Mouse (Mus musculus): ENCODE data around the gene AC134908.4. TPM values are rescaled to one million over a fixed set of nuclear protein-coding genes. Genes with fewer than 3 reads are reported as not detected.

The AC134908.4 gene
- polyA plus RNA-seq (2014; fragmentation: Illumina TruSeq; extraction: RNeasy Lipid Tissue Mini Kit (QIAGEN cat#74804); ENCODE audit: insufficient read depth, low read depth, low replicate concordance): not detected

GRCm38 (mm10) chr17:25795609-25796092, at the start of gene AC134908.4:
Gene AC134908.4 (minus strand): TSS chr17:25795659.

DNA sequence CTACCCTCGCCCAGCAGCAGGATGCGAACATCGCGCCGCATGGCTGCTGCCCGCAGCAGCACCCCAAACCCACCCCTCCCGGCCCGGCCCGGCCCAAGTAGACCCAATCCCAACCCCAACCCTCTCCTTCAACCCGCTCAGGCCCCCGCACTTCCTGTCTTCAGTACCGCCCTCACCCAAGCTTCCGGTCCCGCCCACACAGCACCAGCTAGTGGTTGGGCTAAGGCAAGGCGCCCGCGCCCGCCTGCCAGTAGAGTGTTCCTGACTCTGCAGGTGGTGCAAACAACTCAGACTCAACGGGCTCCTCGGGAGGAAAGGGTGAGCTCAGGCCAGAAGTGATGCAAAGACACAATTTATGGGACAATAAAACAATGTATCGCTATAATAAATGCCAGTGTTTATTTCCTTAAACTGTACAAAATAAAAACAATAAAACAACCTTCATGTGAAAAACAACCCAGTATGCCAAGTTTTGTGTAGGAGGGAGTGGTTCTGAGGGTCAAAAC, 49.0 kb upstream of the AC134908.4 start, which contains the start of gene Rhot2:
Rhot2 (minus strand) TSS at position 456 of the 506 bp plus-strand sequence.

DNA sequence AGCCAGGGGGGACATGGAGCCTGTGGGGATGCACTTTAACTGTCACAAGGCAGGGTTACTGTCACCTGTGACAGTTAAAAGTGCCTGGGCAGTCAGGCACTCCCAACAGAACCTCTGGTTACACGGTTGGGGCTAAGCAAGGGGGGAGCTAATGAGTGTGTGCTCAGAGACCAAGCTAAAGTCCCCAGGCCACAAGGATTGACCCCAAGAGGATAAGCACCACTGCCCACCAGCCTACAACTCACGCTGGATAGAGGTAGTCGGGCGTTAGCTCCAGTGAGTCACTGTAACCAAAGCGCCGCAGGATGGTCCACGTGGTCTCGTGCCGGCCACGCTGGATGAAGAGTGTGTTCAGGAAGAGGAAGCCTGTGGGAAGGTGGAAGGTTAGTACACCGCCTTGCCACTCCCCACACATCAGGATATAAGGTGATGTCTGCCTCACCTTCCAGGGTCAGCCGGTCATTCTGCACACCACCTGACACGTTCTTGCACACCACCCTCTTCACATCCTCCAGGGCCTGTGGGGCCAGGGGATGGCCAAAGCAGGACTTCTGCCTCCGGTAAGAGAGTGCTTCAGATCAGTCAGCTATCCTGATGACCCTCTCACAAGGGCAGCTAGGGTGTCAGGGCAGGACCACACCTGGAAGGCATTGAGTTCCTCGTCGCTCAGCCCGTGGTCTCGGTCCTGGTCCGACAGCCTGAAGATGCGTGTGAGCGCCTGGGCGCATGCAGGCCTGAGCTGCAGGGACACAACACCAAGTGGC, 45.8 kb upstream of the AC134908.4 start, which contains the start of gene Gm20683:
Gm20683 (minus strand) TSS at position 647 of the 764 bp plus-strand sequence.

DNA sequence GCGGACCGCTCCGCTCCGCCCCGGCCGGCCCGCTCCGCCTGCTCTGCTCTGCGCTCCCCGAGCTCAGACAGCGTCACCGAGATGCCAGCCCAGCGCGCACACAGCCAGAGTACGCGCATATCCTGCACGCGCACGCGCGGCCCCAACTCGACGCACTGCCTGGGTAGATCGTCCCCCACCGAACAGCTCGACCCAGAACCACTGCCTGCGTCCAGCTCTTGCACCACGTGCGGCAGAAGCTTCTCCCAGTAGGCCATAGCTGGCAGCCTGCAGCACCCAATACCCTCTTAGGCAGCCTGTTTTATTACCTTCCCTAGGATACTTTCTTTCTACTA, 41.6 kb upstream of the AC134908.4 start, which contains the start of gene Rhbdl1:
Rhbdl1 (minus strand) TSS at position 220 of the 335 bp plus-strand sequence.

DNA sequence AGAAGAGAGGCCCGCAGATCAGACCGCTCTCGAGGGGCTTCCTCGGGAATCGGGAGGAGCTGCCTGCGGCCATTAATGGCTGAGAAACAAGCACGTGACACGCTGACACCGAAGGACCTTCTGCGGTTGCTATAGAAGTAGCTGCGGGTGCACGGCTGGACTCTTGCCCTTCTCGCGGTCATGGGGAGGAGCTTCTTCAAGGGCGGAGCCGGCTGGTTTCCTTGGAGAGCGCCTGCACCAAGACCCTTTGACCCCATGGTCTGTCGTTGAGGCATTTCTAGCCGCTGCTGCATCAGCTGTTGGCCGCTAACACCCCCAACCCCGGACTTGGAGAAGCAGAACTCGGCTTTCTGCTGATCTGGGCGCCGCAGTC, 37.8 kb upstream of the AC134908.4 start, which contains the start of gene Stub1:
Stub1 (minus strand) TSS at position 114 of the 373 bp plus-strand sequence.

DNA sequence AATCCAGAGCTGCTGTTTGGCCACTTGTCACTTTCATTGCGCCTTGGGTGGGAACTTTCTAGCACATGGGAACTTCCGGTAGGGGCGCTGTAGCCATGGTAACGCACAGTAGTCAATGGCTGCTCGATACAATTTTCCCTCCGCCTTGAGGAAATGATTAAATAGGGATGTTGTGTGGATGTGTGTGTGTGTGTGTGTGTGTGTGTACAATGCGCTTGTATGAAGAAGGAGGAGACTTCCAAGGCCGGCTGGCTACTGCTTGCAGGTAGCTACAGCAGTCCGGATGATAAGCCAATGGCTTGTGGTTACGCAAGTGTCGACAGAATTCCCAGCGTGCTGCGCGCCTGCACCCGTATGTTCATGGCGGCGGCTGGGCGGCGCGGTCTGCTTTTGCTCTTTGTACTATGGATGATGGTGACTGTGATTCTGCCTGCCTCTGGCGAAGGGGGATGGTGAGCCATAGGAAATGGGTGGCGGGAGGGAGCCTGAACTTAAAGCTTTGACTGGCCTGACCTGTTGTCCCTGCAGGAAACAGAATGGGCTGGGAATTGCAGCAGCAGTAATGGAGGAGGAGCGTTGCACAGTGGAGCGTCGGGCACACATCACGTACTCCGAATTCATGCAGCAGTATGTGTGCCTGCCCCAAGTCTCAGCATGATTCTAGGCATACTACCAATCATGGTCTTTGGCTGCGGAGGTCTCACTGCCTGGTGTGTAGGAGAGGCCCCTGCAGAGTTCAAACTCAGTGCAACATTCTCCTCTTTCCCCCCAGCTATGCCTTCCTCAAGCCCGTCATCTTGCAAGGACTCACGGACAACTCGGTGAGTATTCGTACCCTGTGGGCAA, 33.5 kb upstream of the AC134908.4 start, which contains the start of gene Jmjd8:
Jmjd8 (plus strand) TSS at position 156 of the 846 bp plus-strand sequence.

DNA sequence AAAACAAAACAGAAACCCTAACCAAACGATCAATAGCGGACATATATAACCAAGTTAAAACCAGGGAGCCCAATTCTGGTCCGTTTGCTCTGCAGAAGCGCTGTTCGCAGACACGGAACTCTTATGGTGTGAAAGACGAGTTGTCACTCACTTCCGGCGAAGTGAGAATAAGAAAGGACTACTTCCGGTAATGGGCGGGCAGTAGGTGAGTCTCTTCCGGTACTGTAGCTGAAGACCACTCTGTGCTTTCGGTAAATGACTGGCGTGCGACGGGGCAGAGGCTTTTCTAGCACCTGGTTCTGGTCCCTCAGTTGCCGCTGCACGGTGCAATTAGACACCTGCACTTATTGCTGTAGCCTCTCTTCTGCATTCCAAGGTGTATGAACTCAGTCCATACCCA, 28.0 kb upstream of the AC134908.4 start, which contains the start of gene Wdr24:
Wdr24 (plus strand) TSS at position 176 of the 400 bp plus-strand sequence.

DNA sequence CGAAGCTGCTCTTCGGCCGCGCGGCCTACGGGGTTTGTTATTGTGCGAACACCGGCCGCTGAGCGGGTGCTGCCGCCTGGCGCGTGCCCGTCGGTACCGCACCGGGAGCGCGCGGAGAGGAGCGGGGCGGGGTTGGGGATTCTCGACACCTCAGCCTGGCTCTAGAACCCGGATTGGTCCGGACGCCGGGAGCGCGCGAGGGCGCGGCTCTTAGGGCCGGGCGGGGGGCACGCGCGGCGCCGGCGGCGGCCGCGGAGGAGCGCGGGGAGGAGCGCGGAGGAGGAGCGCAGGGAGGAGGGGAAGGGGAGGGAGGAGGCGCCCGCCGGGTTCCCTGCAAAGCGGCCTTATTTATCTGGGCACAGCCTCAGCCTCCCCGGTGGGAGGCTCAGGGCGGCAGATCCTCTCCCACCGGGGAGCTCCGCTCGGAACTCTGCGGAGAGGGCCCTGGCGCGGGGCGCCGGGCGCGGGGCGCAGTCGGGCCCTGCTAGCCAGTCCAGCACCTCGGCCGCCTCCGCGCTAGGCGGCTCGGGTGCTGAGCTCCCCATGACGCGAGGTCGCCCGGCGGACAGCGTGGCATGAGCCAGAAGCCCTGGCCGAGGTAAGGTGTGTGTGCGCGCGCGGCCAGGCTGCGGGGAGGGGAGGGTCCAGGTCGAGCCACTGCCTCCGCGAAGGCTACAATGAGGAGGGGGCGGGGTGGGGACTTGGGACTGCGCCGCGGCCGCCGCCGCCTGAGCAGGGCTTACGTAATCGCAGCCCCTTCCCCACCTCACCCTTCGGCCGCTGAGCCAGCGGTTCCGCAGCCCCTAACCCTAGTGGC, 13.5 kb upstream of the AC134908.4 start, which contains the start of gene Fbxl16:
Fbxl16 (plus strand) TSS at position 297 of the 817 bp plus-strand sequence.

DNA sequence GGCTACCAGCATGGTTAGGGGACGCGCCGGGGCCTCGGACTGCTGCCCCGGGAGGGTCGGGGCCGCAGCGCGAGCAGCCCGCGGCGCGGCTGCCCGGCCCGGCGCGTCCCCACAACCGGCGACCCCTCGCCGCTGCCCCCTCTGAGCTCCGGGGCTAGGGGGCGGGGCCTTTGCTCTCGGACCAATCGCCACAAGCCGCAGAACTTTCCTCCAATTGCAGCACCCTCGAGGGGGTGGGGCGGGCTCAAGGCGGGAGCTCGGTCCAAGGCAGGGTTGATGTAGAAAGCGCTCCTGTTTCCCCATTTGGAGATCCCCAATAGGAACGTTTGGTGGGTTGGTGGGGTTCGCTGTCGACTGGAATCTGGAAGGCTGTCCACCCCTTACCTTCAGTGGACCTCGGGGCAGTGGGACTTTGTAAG, 1.5 kb upstream of the AC134908.4 start, which contains the start of gene Metrn:
Metrn (minus strand) TSS at position 186 of the 419 bp plus-strand sequence.

GRCm38 (mm10) chr17:25792615-25793014, 2.8 kb downstream of the AC134908.4 start, which contains the start of gene Fam173a:
Gene Fam173a (minus strand): TSS chr17:25792901.

DNA sequence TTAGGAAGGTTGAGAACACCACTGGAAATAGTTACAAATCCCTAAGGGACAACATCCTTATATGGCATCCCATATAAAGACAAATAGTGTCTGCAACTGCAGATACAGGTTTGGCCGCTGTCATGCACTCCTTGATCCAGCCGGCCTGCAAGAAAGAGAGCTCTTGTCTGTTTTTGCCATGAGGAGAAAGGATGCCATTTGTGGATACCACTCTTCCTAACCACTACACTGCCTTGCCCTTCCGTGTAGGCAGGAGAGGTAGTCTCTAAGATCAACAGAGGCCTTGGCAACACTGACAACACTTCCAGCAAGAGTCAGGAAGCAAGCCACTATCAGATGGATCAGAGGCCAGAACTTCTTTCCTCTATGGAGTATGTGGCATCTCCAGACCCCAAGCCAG, 9.2 kb downstream of the AC134908.4 start, which contains the start of gene Ccdc78:
Ccdc78 (plus strand) TSS at position 301 of the 400 bp plus-strand sequence.

DNA sequence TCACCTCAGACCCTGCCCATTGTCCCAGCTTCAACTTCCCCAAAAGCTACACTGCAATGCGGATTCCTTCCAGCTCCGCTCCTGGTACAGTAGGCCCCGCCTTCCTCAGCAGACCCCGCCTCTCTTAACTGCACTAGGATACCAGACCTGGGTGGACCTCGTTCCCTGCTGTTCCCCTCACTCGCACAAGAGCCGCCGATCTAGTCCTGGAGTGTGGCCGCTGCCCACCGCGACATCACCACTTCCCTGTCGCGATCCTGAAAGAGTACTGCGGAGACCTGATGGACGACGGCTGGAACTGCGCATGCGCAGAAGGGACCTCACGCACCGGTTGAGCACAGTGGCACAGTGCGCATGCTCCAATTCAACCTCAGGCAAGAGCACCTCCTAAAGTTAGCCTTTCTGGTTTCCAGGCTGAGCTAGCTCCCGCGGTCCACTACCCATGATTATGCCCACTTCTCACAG, 10.1 kb downstream of the AC134908.4 start, which contains the start of gene Haghl:
Haghl (minus strand) TSS at position 393 of the 465 bp plus-strand sequence.

DNA sequence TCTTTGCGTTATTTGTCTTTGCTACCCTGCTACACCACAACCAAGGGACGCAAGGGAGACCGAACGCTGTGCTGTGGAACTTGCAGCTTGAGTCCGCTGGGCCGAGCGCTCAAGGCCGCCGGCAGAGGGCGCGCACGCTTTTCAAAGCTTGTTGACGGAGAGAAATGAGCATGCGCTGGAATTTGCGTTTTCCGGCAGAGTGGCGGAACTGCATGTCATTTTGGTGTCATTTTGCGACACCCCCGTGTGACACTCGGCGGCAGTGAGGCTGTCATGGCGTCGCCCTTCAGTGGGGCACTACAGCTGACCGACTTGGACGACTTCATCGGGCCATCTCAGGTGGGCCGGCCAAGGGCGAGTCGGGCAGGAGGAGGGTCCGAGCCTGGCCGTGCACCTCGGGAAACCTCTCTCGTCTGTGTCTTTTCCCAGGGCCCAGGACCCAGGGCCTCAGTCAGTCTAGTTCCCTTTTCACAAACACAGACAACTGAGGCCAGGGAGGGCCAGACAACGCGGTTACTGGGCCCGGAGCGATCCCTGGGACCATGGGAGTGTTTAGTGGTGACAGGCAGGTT, 21.8 kb downstream of the AC134908.4 start, which contains the start of gene Narfl:
Narfl (plus strand) TSS at position 228 of the 572 bp plus-strand sequence.

DNA sequence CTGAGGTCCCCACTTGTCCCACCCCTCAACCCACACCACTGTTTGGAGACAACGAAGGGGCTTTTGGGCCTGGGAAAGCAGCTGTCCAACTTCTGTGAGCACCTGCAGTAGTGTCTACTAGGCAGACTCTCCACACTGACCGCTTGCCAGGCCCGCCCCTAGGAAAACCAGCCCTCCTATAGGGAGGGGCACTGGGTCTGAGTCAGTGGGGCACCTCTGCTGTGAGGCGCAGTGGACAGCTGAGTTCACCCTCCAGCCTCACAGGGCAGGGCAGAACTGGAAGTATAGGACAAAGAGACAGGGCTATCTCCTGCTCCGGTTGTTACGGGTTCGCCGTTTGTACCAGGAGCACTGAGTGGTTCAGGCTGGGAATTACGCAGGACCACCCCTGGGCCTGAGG, 41.2 kb downstream of the AC134908.4 start, which contains the start of gene Msln:
Msln (minus strand) TSS at position 138 of the 400 bp plus-strand sequence.

Other genes starting within 250 kb of the AC134908.4 start
- gene Sox8, start 225.0 kb downstream of the AC134908.4 start, polyA plus RNA-seq (2014; fragmentation: Illumina TruSeq; extraction: RNeasy Lipid Tissue Mini Kit (QIAGEN cat#74804); ENCODE audit: insufficient read depth, low read depth, low replicate concordance): 0.21 TPM
- gene Lmf1, start 216.6 kb downstream of the AC134908.4 start, polyA plus RNA-seq (2014; fragmentation: Illumina TruSeq; extraction: RNeasy Lipid Tissue Mini Kit (QIAGEN cat#74804); ENCODE audit: insufficient read depth, low read depth, low replicate concordance): 12.0 TPM
- 0.90 TPM for gene Gng13, start 78.5 kb downstream of the AC134908.4 start, polyA plus RNA-seq (2014; fragmentation: Illumina TruSeq; extraction: RNeasy Lipid Tissue Mini Kit (QIAGEN cat#74804); ENCODE audit: insufficient read depth, low read depth, low replicate concordance)
- gene Chtf18, start 68.2 kb downstream of the AC134908.4 start, polyA plus RNA-seq (2014; fragmentation: Illumina TruSeq; extraction: RNeasy Lipid Tissue Mini Kit (QIAGEN cat#74804); ENCODE audit: insufficient read depth, low read depth, low replicate concordance): 1.0 TPM
- gene Rpusd1, start 68.0 kb downstream of the AC134908.4 start, polyA plus RNA-seq (2014; fragmentation: Illumina TruSeq; extraction: RNeasy Lipid Tissue Mini Kit (QIAGEN cat#74804); ENCODE audit: insufficient read depth, low read depth, low replicate concordance): 9.4 TPM
- gene Mslnl, start 59.6 kb downstream of the AC134908.4 start, polyA plus RNA-seq (2014; fragmentation: Illumina TruSeq; extraction: RNeasy Lipid Tissue Mini Kit (QIAGEN cat#74804); ENCODE audit: insufficient read depth, low read depth, low replicate concordance): not detected
- gene Msln, start 41.3 kb downstream of the AC134908.4 start, polyA plus RNA-seq (2014; fragmentation: Illumina TruSeq; extraction: RNeasy Lipid Tissue Mini Kit (QIAGEN cat#74804); ENCODE audit: insufficient read depth, low read depth, low replicate concordance): 49.1 TPM
- 12.8 TPM for gene Narfl, start 21.9 kb downstream of the AC134908.4 start, polyA plus RNA-seq (2014; fragmentation: Illumina TruSeq; extraction: RNeasy Lipid Tissue Mini Kit (QIAGEN cat#74804); ENCODE audit: insufficient read depth, low read depth, low replicate concordance)
- gene Haghl, start 10.0 kb downstream of the AC134908.4 start, polyA plus RNA-seq (2014; fragmentation: Illumina TruSeq; extraction: RNeasy Lipid Tissue Mini Kit (QIAGEN cat#74804); ENCODE audit: insufficient read depth, low read depth, low replicate concordance): 24.0 TPM
- 10.3 TPM for gene Ccdc78, start 9.1 kb downstream of the AC134908.4 start, polyA plus RNA-seq (2014; fragmentation: Illumina TruSeq; extraction: RNeasy Lipid Tissue Mini Kit (QIAGEN cat#74804); ENCODE audit: insufficient read depth, low read depth, low replicate concordance)
- 73.2 TPM for gene Fam173a, start 2.8 kb downstream of the AC134908.4 start, polyA plus RNA-seq (2014; fragmentation: Illumina TruSeq; extraction: RNeasy Lipid Tissue Mini Kit (QIAGEN cat#74804); ENCODE audit: insufficient read depth, low read depth, low replicate concordance)
- 24.7 TPM for gene Metrn, start 1.5 kb upstream of the AC134908.4 start, polyA plus RNA-seq (2014; fragmentation: Illumina TruSeq; extraction: RNeasy Lipid Tissue Mini Kit (QIAGEN cat#74804); ENCODE audit: insufficient read depth, low read depth, low replicate concordance)
- gene Fbxl16, start 13.4 kb upstream of the AC134908.4 start, polyA plus RNA-seq (2014; fragmentation: Illumina TruSeq; extraction: RNeasy Lipid Tissue Mini Kit (QIAGEN cat#74804); ENCODE audit: insufficient read depth, low read depth, low replicate concordance): 1.5 TPM
- gene Wdr24, start 28.0 kb upstream of the AC134908.4 start, polyA plus RNA-seq (2014; fragmentation: Illumina TruSeq; extraction: RNeasy Lipid Tissue Mini Kit (QIAGEN cat#74804); ENCODE audit: insufficient read depth, low read depth, low replicate concordance): 6.9 TPM
- gene Jmjd8, start 33.2 kb upstream of the AC134908.4 start, polyA plus RNA-seq (2014; fragmentation: Illumina TruSeq; extraction: RNeasy Lipid Tissue Mini Kit (QIAGEN cat#74804); ENCODE audit: insufficient read depth, low read depth, low replicate concordance): 26.4 TPM
- 114 TPM for gene Stub1, start 37.7 kb upstream of the AC134908.4 start, polyA plus RNA-seq (2014; fragmentation: Illumina TruSeq; extraction: RNeasy Lipid Tissue Mini Kit (QIAGEN cat#74804); ENCODE audit: insufficient read depth, low read depth, low replicate concordance)
- 2.0 TPM for gene Rhbdl1, start 41.6 kb upstream of the AC134908.4 start, polyA plus RNA-seq (2014; fragmentation: Illumina TruSeq; extraction: RNeasy Lipid Tissue Mini Kit (QIAGEN cat#74804); ENCODE audit: insufficient read depth, low read depth, low replicate concordance)
- 2.7 TPM for gene Gm20683, start 46.1 kb upstream of the AC134908.4 start, polyA plus RNA-seq (2014; fragmentation: Illumina TruSeq; extraction: RNeasy Lipid Tissue Mini Kit (QIAGEN cat#74804); ENCODE audit: insufficient read depth, low read depth, low replicate concordance)
- 17.7 TPM for gene Rhot2, start 49.2 kb upstream of the AC134908.4 start, polyA plus RNA-seq (2014; fragmentation: Illumina TruSeq; extraction: RNeasy Lipid Tissue Mini Kit (QIAGEN cat#74804); ENCODE audit: insufficient read depth, low read depth, low replicate concordance)
- 7.7 TPM for gene Wdr90, start 65.8 kb upstream of the AC134908.4 start, polyA plus RNA-seq (2014; fragmentation: Illumina TruSeq; extraction: RNeasy Lipid Tissue Mini Kit (QIAGEN cat#74804); ENCODE audit: insufficient read depth, low read depth, low replicate concordance)
- gene Mcrip2, start 73.1 kb upstream of the AC134908.4 start, polyA plus RNA-seq (2014; fragmentation: Illumina TruSeq; extraction: RNeasy Lipid Tissue Mini Kit (QIAGEN cat#74804); ENCODE audit: insufficient read depth, low read depth, low replicate concordance): 17.9 TPM
- 42.2 TPM for gene Mettl26, start 79.4 kb upstream of the AC134908.4 start, polyA plus RNA-seq (2014; fragmentation: Illumina TruSeq; extraction: RNeasy Lipid Tissue Mini Kit (QIAGEN cat#74804); ENCODE audit: insufficient read depth, low read depth, low replicate concordance)
- gene Wfikkn1, start 85.2 kb upstream of the AC134908.4 start, polyA plus RNA-seq (2014; fragmentation: Illumina TruSeq; extraction: RNeasy Lipid Tissue Mini Kit (QIAGEN cat#74804); ENCODE audit: insufficient read depth, low read depth, low replicate concordance): 0.25 TPM
- 16.6 TPM for gene Rab40c, start 124.1 kb upstream of the AC134908.4 start, polyA plus RNA-seq (2014; fragmentation: Illumina TruSeq; extraction: RNeasy Lipid Tissue Mini Kit (QIAGEN cat#74804); ENCODE audit: insufficient read depth, low read depth, low replicate concordance)
- gene Pigq, start 149.3 kb upstream of the AC134908.4 start, polyA plus RNA-seq (2014; fragmentation: Illumina TruSeq; extraction: RNeasy Lipid Tissue Mini Kit (QIAGEN cat#74804); ENCODE audit: insufficient read depth, low read depth, low replicate concordance): 34.5 TPM
- 7.5 TPM for gene Nhlrc4, start 149.3 kb upstream of the AC134908.4 start, polyA plus RNA-seq (2014; fragmentation: Illumina TruSeq; extraction: RNeasy Lipid Tissue Mini Kit (QIAGEN cat#74804); ENCODE audit: insufficient read depth, low read depth, low replicate concordance)
- gene A930017K11Rik, start 156.9 kb upstream of the AC134908.4 start, polyA plus RNA-seq (2014; fragmentation: Illumina TruSeq; extraction: RNeasy Lipid Tissue Mini Kit (QIAGEN cat#74804); ENCODE audit: insufficient read depth, low read depth, low replicate concordance): not detected
- 6.4 TPM for gene Capn15, start 190.1 kb upstream of the AC134908.4 start, polyA plus RNA-seq (2014; fragmentation: Illumina TruSeq; extraction: RNeasy Lipid Tissue Mini Kit (QIAGEN cat#74804); ENCODE audit: insufficient read depth, low read depth, low replicate concordance)